Mouse (Mus musculus) bone marrow, adult 2 months (tissue): ENCODE results near the gene Irf2bpl.

Experiments used
- CTCF ChIP-seq: fragments of 200-500 bp; IDR thresholded peaks from 2 replicates; pipeline ENCODE4 v1.5.1; 2011; ENCODE audit warnings: low read length, control low read depth; ENCODE audit not compliant: control insufficient read depth, insufficient read depth
- POLR2A ChIP-seq: fragments of 200-500 bp; IDR thresholded peaks from 2 replicates; pipeline ENCODE4 v1.6.1; 2011; ENCODE audit warnings: low read depth, mild to moderate bottlenecking, control low read depth, low read length, borderline replicate concordance; ENCODE audit not compliant: control insufficient read depth

DNA sequence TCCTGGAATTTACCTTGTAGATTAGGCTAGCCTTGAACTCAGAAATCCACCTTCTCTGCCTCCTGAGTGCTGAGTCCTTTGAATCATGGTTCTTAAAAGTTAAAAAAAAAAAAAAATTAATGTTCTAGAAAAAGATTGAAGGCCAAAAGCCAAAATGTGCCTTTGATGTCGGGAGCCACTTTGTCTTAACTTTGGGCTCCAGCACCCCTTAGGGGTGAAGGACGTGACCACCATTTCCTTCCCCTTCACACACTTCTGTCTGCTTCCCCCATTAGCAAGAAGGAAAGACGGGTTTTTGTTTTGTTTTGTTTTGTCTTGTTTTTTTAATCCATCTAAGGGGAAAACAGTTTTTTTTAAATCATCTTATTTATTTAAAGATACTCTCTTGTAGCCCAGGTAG lies 48.7 kb downstream of the Irf2bpl start:
- no peak for TF ChIP-seq POLR2A
- no peak for TF ChIP-seq CTCF
